Mouse (Mus musculus): ENCODE data around the gene Fam20a. TPM values are rescaled to one million over a fixed set of nuclear protein-coding genes. Genes with fewer than 3 reads are reported as not detected.

The Fam20a gene
- polyA plus RNA-seq, 1 experiment from 2014 or later, result 3.9 TPM

DNA sequence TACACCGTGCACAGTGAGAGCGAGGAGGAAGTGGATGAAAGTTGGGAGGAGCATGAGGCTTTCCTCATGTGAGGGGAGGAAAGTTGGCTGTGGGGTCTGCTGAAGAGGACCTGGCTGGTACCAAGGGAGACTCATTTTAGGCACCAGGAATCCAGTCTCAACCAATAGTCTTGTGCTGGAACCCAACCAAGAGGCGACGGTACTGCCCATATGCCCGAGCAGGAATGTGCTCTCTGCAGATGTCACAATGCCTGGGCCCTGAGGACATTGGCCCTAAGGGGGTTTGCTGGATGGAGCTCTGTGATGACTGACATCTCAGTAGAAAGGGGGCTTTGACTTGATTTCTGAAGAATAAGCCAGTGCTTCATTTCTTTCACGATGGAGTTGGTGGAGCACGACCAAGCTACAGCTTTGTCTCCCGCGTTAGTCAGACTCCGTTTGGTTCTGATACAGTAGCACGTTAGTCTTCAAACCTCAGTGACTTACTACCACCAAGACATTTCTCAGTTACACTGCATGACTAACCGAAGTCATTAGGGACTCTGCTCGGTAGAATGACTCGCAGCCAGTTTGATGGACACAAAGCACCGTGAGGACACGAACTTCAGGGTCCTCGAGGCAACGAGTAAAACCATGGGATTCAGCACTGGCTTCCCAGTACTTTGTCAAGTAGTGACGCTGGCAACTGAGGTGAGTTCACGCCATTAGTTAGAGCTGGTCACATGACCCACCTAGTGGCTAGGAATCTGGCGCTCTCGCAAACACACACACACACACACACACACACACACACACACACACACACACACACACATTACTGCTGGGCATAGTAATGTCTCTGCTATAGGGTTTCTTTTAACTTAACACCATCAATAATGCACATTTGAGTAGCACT lies 17.5 kb downstream of the Fam20a start:
- DNase-seq (ENCODE audit: low spot score), result no peak
- WGBS, result 89% methylated on average over 22 of the region's 22 CpGs
- H3K4me1 ChIP-seq (replicated peaks; ENCODE audit: control insufficient read depth, insufficient read depth), result no peaks in the 10 kb centered on the region
- no peak overlapping the region for H3K9ac ChIP-seq (ENCODE audit: low read length)
- H3K4me2 ChIP-seq (replicated peaks; ENCODE audit: low read depth), result no peak overlapping the region
- H3K4me3 ChIP-seq (ENCODE audit: low read depth, low read length), result no peak overlapping the region
- no peak for TF ChIP-seq EP300 (optimal IDR thresholded peaks at IDR 0.05)
- no peak for TF ChIP-seq CTCF (IDR thresholded peaks at IDR 0.05; ENCODE audit: low read depth)
- no peaks in the 10 kb centered on the region for H3K9me3 ChIP-seq (ENCODE audit: control insufficient read depth, low read length)
- no peak for ATAC-seq (ENCODE audit: low FRiP score, low TSS enrichment)
- H3K27ac ChIP-seq (replicated peaks), result no peak overlapping the region
- no peaks in the 10 kb centered on the region for H3K36me3 ChIP-seq (ENCODE audit: control insufficient read depth, insufficient read depth, low read length)
- H3K27me3 ChIP-seq (ENCODE audit: control insufficient read depth, insufficient read depth, low read length), result no peaks in the 10 kb centered on the region

- H3K9me3 ChIP-seq (ENCODE audit: control insufficient read depth, low read length), result no peaks in the 10 kb centered on the region
Observed at GRCm38 (mm10) chr11:109703845-109704244, 18.2 kb downstream of the Fam20a start.

DNA sequence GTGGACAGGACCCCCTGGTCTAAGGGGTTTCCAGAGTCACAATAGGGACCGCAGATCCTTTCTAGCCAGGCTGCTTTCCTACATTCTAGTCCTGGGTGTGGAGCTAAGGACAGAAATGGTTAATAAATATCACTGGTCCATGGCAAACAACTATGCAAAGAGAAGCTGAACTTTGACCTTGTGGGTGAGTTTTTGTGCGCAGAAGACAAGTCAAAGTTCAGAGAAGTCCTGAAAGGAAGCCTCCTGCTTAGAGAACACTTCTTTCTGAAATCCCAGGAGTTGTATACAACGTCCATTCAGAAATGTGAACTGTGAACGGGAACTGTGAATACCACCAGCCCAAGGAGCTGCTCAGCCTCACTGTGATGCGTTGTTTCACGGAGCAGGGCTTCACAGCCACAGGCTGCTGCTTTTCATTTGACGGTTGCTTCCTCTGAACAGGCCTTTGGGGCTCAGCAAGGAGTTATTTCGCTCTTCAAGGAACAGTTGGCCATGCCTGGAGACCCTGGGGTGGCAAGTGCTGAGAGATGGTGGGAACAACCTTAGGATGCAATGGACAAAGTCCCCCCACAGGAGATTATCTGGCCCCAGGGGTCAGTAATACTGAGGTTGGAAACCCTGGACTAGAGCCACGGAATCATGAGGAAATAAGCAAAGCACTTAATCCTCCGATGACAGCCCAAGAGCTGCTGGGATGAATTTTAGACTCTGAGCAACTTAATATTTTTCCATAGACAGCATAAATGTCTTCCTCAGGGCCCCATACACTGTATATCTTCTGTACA lies 19.9 kb downstream of the Fam20a start:
- Histone ChIP-seq H3K27ac (replicated peaks) (no peak overlapping the region), H3K4me2 (replicated peaks; ENCODE audit: low read depth) (no peak overlapping the region), H3K9me3 (ENCODE audit: control insufficient read depth, low read length) (no peaks in the 10 kb centered on the region), H3K4me3 (ENCODE audit: low read depth, low read length) (no peak overlapping the region), H3K9ac (ENCODE audit: low read length) (no peak overlapping the region), H3K27me3 (ENCODE audit: control insufficient read depth, insufficient read depth, low read length) (no peaks in the 10 kb centered on the region), H3K36me3 (ENCODE audit: control insufficient read depth, insufficient read depth, low read length) (no peaks in the 10 kb centered on the region), H3K4me1 (replicated peaks; ENCODE audit: control insufficient read depth, insufficient read depth) (no peaks in the 10 kb centered on the region)
- WGBS, result 36% methylated on average over 10 of the region's 10 CpGs
- ATAC-seq (ENCODE audit: low FRiP score, low TSS enrichment) (0 out of 2 replicates have a peak, but pooled peaks have one; percentile 9), DNase-seq (ENCODE audit: low spot score) (peak; percentile 23)
- TF ChIP-seq EP300 (optimal IDR thresholded peaks at IDR 0.05), result no peak
- TF ChIP-seq CTCF (IDR thresholded peaks at IDR 0.05; ENCODE audit: low read depth), result no peak

More at GRCm38 (mm10) chr11:109703845-109704244, 18.2 kb downstream of the Fam20a start:
- WGBS, result 82% methylated on average over 9 of the region's 9 CpGs
- H3K4me1 ChIP-seq (replicated peaks; ENCODE audit: control insufficient read depth, insufficient read depth), result no peaks in the 10 kb centered on the region
- H3K36me3 ChIP-seq (ENCODE audit: control insufficient read depth, insufficient read depth, low read length), result no peaks in the 10 kb centered on the region
- H3K9ac ChIP-seq (ENCODE audit: low read length), result no peak overlapping the region
- DNase-seq (ENCODE audit: low spot score) (no peak), ATAC-seq (ENCODE audit: low FRiP score, low TSS enrichment) (no peak)
- H3K4me3 ChIP-seq (ENCODE audit: low read depth, low read length), result no peak overlapping the region
- H3K27me3 ChIP-seq (ENCODE audit: control insufficient read depth, insufficient read depth, low read length), result no peaks in the 10 kb centered on the region
- H3K4me2 ChIP-seq (replicated peaks; ENCODE audit: low read depth), result no peak overlapping the region
- H3K27ac ChIP-seq (replicated peaks), result no peak overlapping the region
- no peak for TF ChIP-seq EP300 (optimal IDR thresholded peaks at IDR 0.05)
- TF ChIP-seq CTCF (IDR thresholded peaks at IDR 0.05; ENCODE audit: low read depth), result no peak

GRCm38 (mm10) chr11:109700761-109701160 lies 21.3 kb downstream of the Fam20a start:
- WGBS, result 48% methylated on average over 6 of the region's 6 CpGs
- DNase-seq (ENCODE audit: low spot score), result peak; percentile 31
- H3K27ac ChIP-seq (replicated peaks), result no peak overlapping the region
- H3K4me3 ChIP-seq (ENCODE audit: low read depth, low read length), result no peak overlapping the region
- no peaks in the 10 kb centered on the region for H3K27me3 ChIP-seq (ENCODE audit: control insufficient read depth, insufficient read depth, low read length)
- H3K4me1 ChIP-seq (replicated peaks; ENCODE audit: control insufficient read depth, insufficient read depth), result no peaks in the 10 kb centered on the region
- no peaks in the 10 kb centered on the region for H3K9me3 ChIP-seq (ENCODE audit: control insufficient read depth, low read length)
- no peak overlapping the region for H3K4me2 ChIP-seq (replicated peaks; ENCODE audit: low read depth)
- no peak for ATAC-seq (ENCODE audit: low FRiP score, low TSS enrichment)
- no peak for TF ChIP-seq CTCF (IDR thresholded peaks at IDR 0.05; ENCODE audit: low read depth)
- no peak for TF ChIP-seq EP300 (optimal IDR thresholded peaks at IDR 0.05)
- no peak overlapping the region for H3K9ac ChIP-seq (ENCODE audit: low read length)
- H3K36me3 ChIP-seq (ENCODE audit: control insufficient read depth, insufficient read depth, low read length), result no peaks in the 10 kb centered on the region

DNA sequence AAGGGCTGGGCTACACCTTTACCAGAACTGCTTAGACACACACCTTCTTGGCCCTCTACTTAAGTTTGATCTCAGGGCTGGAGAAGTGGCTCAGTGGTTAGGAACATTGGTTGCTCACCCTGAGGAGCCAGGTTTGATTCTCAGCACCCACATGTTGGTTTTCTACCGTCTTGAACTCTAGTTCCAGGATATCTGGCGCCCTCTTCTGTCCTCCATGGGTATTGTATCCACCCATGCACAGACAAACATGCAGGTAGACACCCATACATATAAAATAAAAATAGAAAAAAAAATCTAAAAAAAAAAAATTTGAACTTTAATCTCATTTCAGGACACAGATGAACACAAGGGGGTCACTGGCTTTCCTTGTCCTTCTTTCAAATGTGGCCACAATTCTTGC lies 22.3 kb downstream of the Fam20a start:
- H3K4me2 ChIP-seq (replicated peaks; ENCODE audit: low read depth), result no peak overlapping the region
- no peak for DNase-seq (ENCODE audit: low spot score)
- ATAC-seq (ENCODE audit: low FRiP score, low TSS enrichment), result no peak
- TF ChIP-seq CTCF (IDR thresholded peaks at IDR 0.05; ENCODE audit: low read depth) (peak; percentile 28; the same call in 1 of the 2 replicates), EP300 (optimal IDR thresholded peaks at IDR 0.05) (no peak)
- H3K36me3 ChIP-seq (ENCODE audit: control insufficient read depth, insufficient read depth, low read length), result no peaks in the 10 kb centered on the region
- no peaks in the 10 kb centered on the region for H3K27me3 ChIP-seq (ENCODE audit: control insufficient read depth, insufficient read depth, low read length)
- WGBS, result 56% methylated on average over 2 of the region's 2 CpGs
- no peak overlapping the region for H3K4me3 ChIP-seq (ENCODE audit: low read depth, low read length)
- H3K9ac ChIP-seq (ENCODE audit: low read length), result no peak overlapping the region
- H3K9me3 ChIP-seq (ENCODE audit: control insufficient read depth, low read length), result no peaks in the 10 kb centered on the region
- H3K4me1 ChIP-seq (replicated peaks; ENCODE audit: control insufficient read depth, insufficient read depth), result no peaks in the 10 kb centered on the region
- no peak overlapping the region for H3K27ac ChIP-seq (replicated peaks)

Measured in stomach, postnatal 0 days (tissue).